Mouse (Mus musculus): ENCODE results near the gene Hectd1. TPM values are rescaled to one million over a fixed set of nuclear protein-coding genes. Genes with fewer than 3 reads are reported as not detected.

Hectd1 gene
- polyA plus RNA-seq, 1 experiment from 2014 or later: 51.6 TPM

GRCm38 (mm10) chr12:51831931-51832330, 2.6 kb upstream of the Hectd1 start:
- peaks cover 5% of the 10 kb centered on the region; the same call in 1 of the 2 replicates for H3K4me1 ChIP-seq (ENCODE audit: control insufficient read depth, insufficient read depth, low read length)
- no peaks in the 10 kb centered on the region for H3K27me3 ChIP-seq (ENCODE audit: control insufficient read depth, insufficient read depth, low read length)
- no peaks in the 10 kb centered on the region for H3K9me3 ChIP-seq (ENCODE audit: control insufficient read depth, low read length)
- H3K27ac ChIP-seq (ENCODE audit: low read depth, low read length): no peak overlapping the region
- H3K9ac ChIP-seq (ENCODE audit: low read depth, low read length): no peak overlapping the region
- no peak overlapping the region for H3K4me3 ChIP-seq (ENCODE audit: low read length)
- no peak overlapping the region for H3K4me2 ChIP-seq (replicated peaks; ENCODE audit: low read depth, low read length)
- peaks cover 4% of the 10 kb centered on the region; the same call in 1 of the 2 replicates for H3K36me3 ChIP-seq (ENCODE audit: control insufficient read depth, insufficient read depth, low read length)
- 88% methylated on average over 13 of the region's 13 CpGs for WGBS
- ATAC-seq (ENCODE audit: low FRiP score, low TSS enrichment): no peak

- ATAC-seq (ENCODE audit: low FRiP score, low TSS enrichment): no peak
- H3K9me3 ChIP-seq (ENCODE audit: control insufficient read depth, low read length): no peaks in the 10 kb centered on the region
- peaks cover 5% of the 10 kb centered on the region; the same call in 1 of the 2 replicates for H3K4me1 ChIP-seq (ENCODE audit: control insufficient read depth, insufficient read depth, low read length)
- no peak overlapping the region for H3K9ac ChIP-seq (ENCODE audit: low read depth, low read length)
- no peak overlapping the region for H3K4me3 ChIP-seq (ENCODE audit: low read length)
- no peak overlapping the region for H3K4me2 ChIP-seq (replicated peaks; ENCODE audit: low read depth, low read length)
- peaks cover 4% of the 10 kb centered on the region; the same call in 1 of the 2 replicates for H3K36me3 ChIP-seq (ENCODE audit: control insufficient read depth, insufficient read depth, low read length)
- H3K27ac ChIP-seq (ENCODE audit: low read depth, low read length): no peak overlapping the region
- no peaks in the 10 kb centered on the region for H3K27me3 ChIP-seq (ENCODE audit: control insufficient read depth, insufficient read depth, low read length)
- WGBS: 88% methylated on average over 3 of the region's 3 CpGs
These were observed 2.0 kb upstream of the Hectd1 start for GRCm38 (mm10) chr12:51831296-51831695.

GRCm38 (mm10) chr12:51830671-51831070, 1.3 kb upstream of the Hectd1 start:
- H3K9ac ChIP-seq (ENCODE audit: low read depth, low read length): peak overlapping the region; percentile 99; the same call in 1 of the 2 replicates
- H3K4me1 ChIP-seq (ENCODE audit: control insufficient read depth, insufficient read depth, low read length): peaks cover 5% of the 10 kb centered on the region; the same call in 1 of the 2 replicates
- H3K4me2 ChIP-seq (replicated peaks; ENCODE audit: low read depth, low read length): peak overlapping the region; percentile 78
- H3K4me3 ChIP-seq (ENCODE audit: low read length): peak overlapping the region; percentile 99; the same call in 1 of the 2 replicates
- WGBS: 95% methylated on average over 1 of the region's 1 CpGs
- no peak overlapping the region for H3K27ac ChIP-seq (ENCODE audit: low read depth, low read length)
- no peaks in the 10 kb centered on the region for H3K9me3 ChIP-seq (ENCODE audit: control insufficient read depth, low read length)
- no peak for ATAC-seq (ENCODE audit: low FRiP score, low TSS enrichment)
- H3K36me3 ChIP-seq (ENCODE audit: control insufficient read depth, insufficient read depth, low read length): peaks cover 4% of the 10 kb centered on the region; the same call in 1 of the 2 replicates
- H3K27me3 ChIP-seq (ENCODE audit: control insufficient read depth, insufficient read depth, low read length): no peaks in the 10 kb centered on the region

- ATAC-seq (ENCODE audit: low FRiP score, low TSS enrichment): no peak
These were observed 704 bp upstream of the Hectd1 start for GRCm38 (mm10) chr12:51830077-51830402.

GRCm38 (mm10) chr12:51828716-51829289, 533 bp downstream of the Hectd1 start:
- Histone ChIP-seq H3K27ac (ENCODE audit: low read depth, low read length) (peak overlapping the region; percentile 99), H3K4me3 (ENCODE audit: low read length) (peak overlapping the region; percentile 99), H3K36me3 (ENCODE audit: control insufficient read depth, insufficient read depth, low read length) (peaks cover 15% of the 10 kb centered on the region; the same call in 1 of the 2 replicates), H3K9ac (ENCODE audit: low read depth, low read length) (peak overlapping the region; percentile 99), H3K27me3 (ENCODE audit: control insufficient read depth, insufficient read depth, low read length) (no peaks in the 10 kb centered on the region), H3K9me3 (ENCODE audit: control insufficient read depth, low read length) (no peaks in the 10 kb centered on the region), H3K4me1 (ENCODE audit: control insufficient read depth, insufficient read depth, low read length) (peaks cover 5% of the 10 kb centered on the region; the same call in 1 of the 2 replicates), H3K4me2 (replicated peaks; ENCODE audit: low read depth, low read length) (peak overlapping the region; percentile 78)
- peak; percentile 33; the same call in 1 of the 2 replicates for ATAC-seq (ENCODE audit: low FRiP score, low TSS enrichment)
- under 1% methylated on average over 63 of the region's 66 CpGs for WGBS

More at GRCm38 (mm10) chr12:51830077-51830402, 704 bp upstream of the Hectd1 start:
- Histone ChIP-seq H3K9me3 (ENCODE audit: control insufficient read depth, low read length) (no peaks in the 10 kb centered on the region), H3K27ac (ENCODE audit: low read depth, low read length) (peak overlapping the region; percentile 99), H3K4me2 (replicated peaks; ENCODE audit: low read depth, low read length) (peak overlapping the region; percentile 78), H3K36me3 (ENCODE audit: control insufficient read depth, insufficient read depth, low read length) (peaks cover 8% of the 10 kb centered on the region; the same call in 1 of the 2 replicates), H3K4me1 (ENCODE audit: control insufficient read depth, insufficient read depth, low read length) (peaks cover 5% of the 10 kb centered on the region; the same call in 1 of the 2 replicates), H3K9ac (ENCODE audit: low read depth, low read length) (peak overlapping the region; percentile 99), H3K27me3 (ENCODE audit: control insufficient read depth, insufficient read depth, low read length) (no peaks in the 10 kb centered on the region), H3K4me3 (ENCODE audit: low read length) (peak overlapping the region; percentile 99)
- 0% methylated on average over 12 of the region's 12 CpGs for WGBS

- H3K36me3 ChIP-seq (ENCODE audit: control insufficient read depth, insufficient read depth, low read length): peaks cover 15% of the 10 kb centered on the region; the same call in 1 of the 2 replicates
- peak overlapping the region; percentile 99 for H3K9ac ChIP-seq (ENCODE audit: low read depth, low read length)
- no peaks in the 10 kb centered on the region for H3K27me3 ChIP-seq (ENCODE audit: control insufficient read depth, insufficient read depth, low read length)
- peak overlapping the region; percentile 99 for H3K4me3 ChIP-seq (ENCODE audit: low read length)
- H3K27ac ChIP-seq (ENCODE audit: low read depth, low read length): no peak overlapping the region
- peak overlapping the region; percentile 78 for H3K4me2 ChIP-seq (replicated peaks; ENCODE audit: low read depth, low read length)
- no peaks in the 10 kb centered on the region for H3K9me3 ChIP-seq (ENCODE audit: control insufficient read depth, low read length)
- 16% methylated on average over 6 of the region's 6 CpGs for WGBS
- peaks cover 5% of the 10 kb centered on the region; the same call in 1 of the 2 replicates for H3K4me1 ChIP-seq (ENCODE audit: control insufficient read depth, insufficient read depth, low read length)
- ATAC-seq (ENCODE audit: low FRiP score, low TSS enrichment): no peak
These were observed 1.2 kb downstream of the Hectd1 start for GRCm38 (mm10) chr12:51827958-51828650.

GRCm38 (mm10) chr12:51825338-51825737, 4.0 kb downstream of the Hectd1 start:
- Histone ChIP-seq H3K4me1 (ENCODE audit: control insufficient read depth, insufficient read depth, low read length) (peaks cover 5% of the 10 kb centered on the region; the same call in 1 of the 2 replicates), H3K27ac (ENCODE audit: low read depth, low read length) (no peak overlapping the region), H3K9me3 (ENCODE audit: control insufficient read depth, low read length) (no peaks in the 10 kb centered on the region), H3K27me3 (ENCODE audit: control insufficient read depth, insufficient read depth, low read length) (no peaks in the 10 kb centered on the region), H3K36me3 (ENCODE audit: control insufficient read depth, insufficient read depth, low read length) (peaks cover 15% of the 10 kb centered on the region; the same call in 1 of the 2 replicates), H3K9ac (ENCODE audit: low read depth, low read length) (no peak overlapping the region), H3K4me2 (replicated peaks; ENCODE audit: low read depth, low read length) (no peak overlapping the region), H3K4me3 (ENCODE audit: low read length) (no peak overlapping the region)
- no peak for ATAC-seq (ENCODE audit: low FRiP score, low TSS enrichment)
- 81% methylated on average over 2 of the region's 2 CpGs for WGBS

GRCm38 (mm10) chr12:51823311-51823710, 6.0 kb downstream of the Hectd1 start:
- Histone ChIP-seq H3K27ac (ENCODE audit: low read depth, low read length) (no peak overlapping the region), H3K4me1 (ENCODE audit: control insufficient read depth, insufficient read depth, low read length) (peaks cover 5% of the 10 kb centered on the region; the same call in 1 of the 2 replicates), H3K36me3 (ENCODE audit: control insufficient read depth, insufficient read depth, low read length) (peaks cover 17% of the 10 kb centered on the region; the same call in 1 of the 2 replicates), H3K4me2 (replicated peaks; ENCODE audit: low read depth, low read length) (no peak overlapping the region), H3K4me3 (ENCODE audit: low read length) (no peak overlapping the region), H3K27me3 (ENCODE audit: control insufficient read depth, insufficient read depth, low read length) (no peaks in the 10 kb centered on the region), H3K9ac (ENCODE audit: low read depth, low read length) (no peak overlapping the region), H3K9me3 (ENCODE audit: control insufficient read depth, low read length) (no peaks in the 10 kb centered on the region)
- ATAC-seq (ENCODE audit: low FRiP score, low TSS enrichment): no peak
- 87% methylated on average over 5 of the region's 5 CpGs for WGBS

- no peaks in the 10 kb centered on the region for H3K27me3 ChIP-seq (ENCODE audit: control insufficient read depth, insufficient read depth, low read length)
- WGBS: 87% methylated on average over 2 of the region's 2 CpGs
- no peak for ATAC-seq (ENCODE audit: low FRiP score, low TSS enrichment)
These were observed 6.5 kb downstream of the Hectd1 start for GRCm38 (mm10) chr12:51822861-51823260.

More at GRCm38 (mm10) chr12:51822861-51823260, 6.5 kb downstream of the Hectd1 start:
- Histone ChIP-seq H3K9me3 (ENCODE audit: control insufficient read depth, low read length) (no peaks in the 10 kb centered on the region), H3K4me2 (replicated peaks; ENCODE audit: low read depth, low read length) (no peak overlapping the region), H3K9ac (ENCODE audit: low read depth, low read length) (no peak overlapping the region), H3K27ac (ENCODE audit: low read depth, low read length) (no peak overlapping the region), H3K4me1 (ENCODE audit: control insufficient read depth, insufficient read depth, low read length) (peaks cover 5% of the 10 kb centered on the region; the same call in 1 of the 2 replicates), H3K4me3 (ENCODE audit: low read length) (no peak overlapping the region), H3K36me3 (ENCODE audit: control insufficient read depth, insufficient read depth, low read length) (peaks cover 17% of the 10 kb centered on the region; the same call in 1 of the 2 replicates)
